Mouse (Mus musculus): ENCODE measurements around the gene Vmn2r22. TPM values are rescaled to one million over a fixed set of nuclear protein-coding genes. Genes with fewer than 3 reads are reported as not detected.

Vmn2r22 gene
- polyA plus RNA-seq (2012; rRNA removed; ENCODE audit: low replicate concordance): not detected in 2 replicates

DNA sequence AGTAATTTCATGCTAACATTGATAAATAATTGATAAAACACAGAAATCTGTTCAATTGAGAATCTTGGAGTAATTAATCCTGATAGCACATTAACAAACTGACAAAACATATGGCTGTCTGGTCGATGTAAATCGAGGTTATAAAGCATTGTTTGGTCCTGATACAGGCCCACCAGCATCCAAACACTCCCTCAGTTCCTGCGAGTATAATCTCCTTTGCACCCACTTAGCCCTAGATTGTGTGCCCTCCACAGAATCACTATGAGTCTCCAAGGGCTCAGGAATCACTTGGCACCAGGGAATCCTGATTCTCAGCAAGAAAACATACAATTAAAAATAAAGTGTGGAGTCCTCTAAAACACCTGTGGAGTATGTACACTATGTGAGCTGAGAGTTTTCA lies at the start of gene Vmn2r22:
Gene Vmn2r22, minus strand, starts transcription at position 101 of the 400 bp plus-strand sequence.

Other genes starting within 250 kb of the Vmn2r22 start
- gene Vmn2r20, start 232.6 kb downstream of the Vmn2r22 start, polyA plus RNA-seq (2012; rRNA removed; ENCODE audit: low replicate concordance): not detected in 2 replicates
- not detected in 2 replicates for gene Vmn2r21, start 117.3 kb downstream of the Vmn2r22 start, polyA plus RNA-seq (2012; rRNA removed; ENCODE audit: low replicate concordance)
- gene Vmn2r23, start 51.9 kb upstream of the Vmn2r22 start, polyA plus RNA-seq (2012; rRNA removed; ENCODE audit: low replicate concordance): not detected in 2 replicates
- gene Vmn2r24, start 128.2 kb upstream of the Vmn2r22 start, polyA plus RNA-seq (2012; rRNA removed; ENCODE audit: low replicate concordance): not detected in 2 replicates
- not detected in 2 replicates for gene Vmn2r25, start 202.7 kb upstream of the Vmn2r22 start, polyA plus RNA-seq (2012; rRNA removed; ENCODE audit: low replicate concordance)